Mouse (Mus musculus): ENCODE data around the gene Gm20838. TPM values are rescaled to one million over a fixed set of nuclear protein-coding genes. Genes with fewer than 3 reads are reported as not detected.
"Not testable (repeated sequence)": the region's sequence is repeated elsewhere in the genome, so short reads cannot be mapped to it uniquely, and the experiment has no call there.

The Gm20838 gene
- total RNA-seq (2014; rRNA removed) (not detected in 2 replicates), polyA plus RNA-seq (2015; fragmentation: Nextera tagmentation; extraction: Ambion mirVana) (not detected in 2 replicates)

DNA sequence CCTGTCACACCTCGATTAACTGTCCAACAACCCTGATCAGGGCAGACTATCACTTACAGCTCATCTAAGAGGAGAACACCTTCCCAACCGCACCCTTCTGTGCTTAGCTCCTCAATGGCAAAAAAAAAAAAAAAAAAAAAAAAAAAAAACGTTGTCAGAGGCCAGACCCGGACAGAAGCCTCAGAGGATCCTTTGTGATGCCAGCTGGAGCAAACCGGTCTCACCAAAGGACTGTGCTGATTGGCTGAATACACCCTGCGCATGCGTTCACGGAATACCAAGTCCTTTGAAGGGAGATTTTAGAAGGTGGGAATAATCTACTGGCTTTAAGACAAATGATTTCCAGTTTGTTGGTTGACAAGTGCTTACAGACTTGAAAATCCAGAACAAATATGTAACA, at the start of gene Gm20838:
Gene Gm20838 (minus strand): TSS at position 101 of the 400 bp plus-strand sequence.
- H3K27ac ChIP-seq; DNase-seq (ENCODE audit: low spot score); H3K36me3 ChIP-seq (ENCODE audit: insufficient read depth, low read length); H3K9ac ChIP-seq (replicated peaks; ENCODE audit: low read length); ATAC-seq; H3K9me3 ChIP-seq (ENCODE audit: low read length); H3K27me3 ChIP-seq (ENCODE audit: insufficient read depth, low read length); H3K4me1 ChIP-seq (ENCODE audit: insufficient read depth, low read length); H3K4me3 ChIP-seq (ENCODE audit: low read length); H3K4me2 ChIP-seq (ENCODE audit: low read depth, low read length): not testable (repeated sequence)
- WGBS, result no CpG with 5 or more reads among the region's 8 CpGs

All from hindbrain, postnatal 0 days (tissue).